Mouse (Mus musculus): ENCODE measurements around the gene Rpl14. TPM values are rescaled to one million over a fixed set of nuclear protein-coding genes. Genes with fewer than 3 reads are reported as not detected.

Gene Rpl14
- total and polyA plus RNA-seq, 3 experiments, result 945 to 1,738 (median 1,480) TPM

DNA sequence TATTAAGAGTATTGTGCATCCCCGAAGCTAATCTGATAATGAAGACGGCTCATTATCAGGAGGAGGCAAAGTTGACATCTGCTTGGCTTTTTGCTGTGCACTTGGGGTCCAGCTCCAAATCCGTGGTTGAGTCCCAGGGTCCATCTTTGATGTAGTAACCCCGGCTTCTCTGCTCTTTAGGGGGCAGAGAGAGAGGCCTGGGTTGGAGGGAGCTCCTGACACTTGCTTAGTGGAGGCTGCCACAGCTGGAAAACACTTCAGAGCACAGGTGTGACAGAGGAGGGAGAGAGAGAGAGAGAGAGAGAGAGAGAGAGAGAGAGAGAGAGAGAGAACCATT, 49.1 kb downstream of the Rpl14 start:
- no peaks in the 10 kb centered on the region for H3K9me3 ChIP-seq (replicated peaks)
- H3K4me1 ChIP-seq (ENCODE audit: insufficient read depth, low read depth, low read length), result no peaks in the 10 kb centered on the region
- ATAC-seq (ENCODE audit: extremely low read depth, insufficient number of reproducible peaks, low FRiP score, poor library complexity, severe bottlenecking) (no peak), DNase-seq (ENCODE audit: low spot score) (no peak)
- peaks cover 2% of the 10 kb centered on the region; the same call in 1 of the 2 replicates for H3K27me3 ChIP-seq (ENCODE audit: insufficient read depth, low read length)
- no peaks in the 10 kb centered on the region for H3K36me3 ChIP-seq (replicated peaks)
- TF ChIP-seq GATA2 (IDR thresholded peaks at IDR 0.05; ENCODE audit: borderline replicate concordance, low read depth, low read length) (no peak), CTCF (IDR thresholded peaks at IDR 0.05; ENCODE audit: low read depth, low read length) (no peak), TAL1 (conservative IDR thresholded peaks at IDR 0.05; ENCODE audit: low read depth, low read length) (no peak), POLR2AphosphoS5 (IDR thresholded peaks at IDR 0.05; ENCODE audit: insufficient replicate concordance, low read depth, low read length) (no peak), GATA1 (IDR thresholded peaks at IDR 0.05; ENCODE audit: borderline replicate concordance, low read length) (no peak)
- H3K4me3 ChIP-seq (ENCODE audit: low read depth, low read length), result no peak overlapping the region

Other genes with a start within 250 kb of the Rpl14 start
- 24.2 and 32.6 TPM in 2 replicates for gene Eif1b, start 79.2 kb upstream of the Rpl14 start, total RNA-seq (2014; fragmentation: Nextera tagmentation)
- gene Eif1b, start 79.2 kb upstream of the Rpl14 start, total RNA-seq (2017), result 139 and 140 TPM in 2 replicates
- 124 and 133 TPM in 2 replicates for gene Eif1b, start 79.2 kb upstream of the Rpl14 start, polyA plus RNA-seq (2012)
- gene Entpd3, start 31.6 kb upstream of the Rpl14 start, total RNA-seq (2014; fragmentation: Nextera tagmentation), result 0.19 TPM in 1 of 2 replicates, not detected in the other
- 0.22 and 0.23 TPM in 2 replicates for gene Entpd3, start 31.6 kb upstream of the Rpl14 start, total RNA-seq (2017)
- gene Entpd3, start 31.6 kb upstream of the Rpl14 start, polyA plus RNA-seq (2012), result not detected in 2 replicates

All from G1E (cell line).